Mouse (Mus musculus) forebrain, embryonic 12.5 days (tissue): ENCODE measurements around the gene Tec. TPM values are rescaled to one million over a fixed set of nuclear protein-coding genes. Genes with fewer than 3 reads are reported as not detected.
A peak's percentile ranks its signal among the peaks of the same experiment; 100 is the strongest.

Experiments used
- ATAC-seq: fragments of 200-750 bp; cut with Nextera tagmentation; 2 replicates; pipeline ENCODE4 v1.8.0; 2017; ENCODE audit warnings: moderate TSS enrichment; ENCODE audit not compliant: low FRiP score
- H3K27ac ChIP-seq: fragments of 300-500 bp; sonication (generic); 2 replicates; pipeline ENCODE4 v1.5.1; 2016; ENCODE audit warnings: mild to moderate bottlenecking
- H3K27me3 ChIP-seq: fragments of 300-500 bp; sonication (generic); 2 replicates; pipeline ENCODE4 v1.6.1; 2016; ENCODE audit warnings: mild to moderate bottlenecking
- H3K36me3 ChIP-seq: fragments of 300-500 bp; sonication (generic); replicated peaks from 2 replicates; pipeline ENCODE4 v1.6.1; 2016; ENCODE audit warnings: mild to moderate bottlenecking
- H3K4me1 ChIP-seq: fragments of 300-500 bp; sonication (generic); 2 replicates; pipeline ENCODE4 v1.6.1; 2016
- H3K4me2 ChIP-seq: fragments of 300-500 bp; sonication (generic); 2 replicates; pipeline ENCODE4 v1.6.1; 2016; ENCODE audit warnings: mild to moderate bottlenecking, moderate library complexity
- H3K4me3 ChIP-seq: fragments of 300-500 bp; sonication (generic); replicated peaks from 2 replicates; pipeline ENCODE4 v1.5.1; 2016; ENCODE audit warnings: mild to moderate bottlenecking
- H3K9ac ChIP-seq: fragments of 300-500 bp; sonication (generic); 2 replicates; pipeline ENCODE4 v1.6.1; 2016; ENCODE audit warnings: mild to moderate bottlenecking
- H3K9me3 ChIP-seq: fragments of 300-500 bp; sonication (generic); 2 replicates; pipeline ENCODE4 v1.6.1; 2016
- WGBS: fragments of 180-500 bp; shearing (Covaris S2); methylation state at CpG from one replicate; pipeline ENCODE4 v1.1.7; 2016; 5-methylcytosine and 5-hydroxymethylcytosine counted together
- polyA plus RNA-seq: library from polyadenylated mRNA; unstranded; fragments of >200 nt; fragmentation: Nextera tagmentation; extraction: Ambion mirVana; gene quantifications from 2 replicates; pipeline ENCODE4 v1.2.1, GENCODE M21; 2016

The Tec gene
- polyA plus RNA-seq, 1 experiment from 2014 or later: 3.4 TPM

- H3K9me3 ChIP-seq: no peaks in the 10 kb centered on the region
- H3K36me3 ChIP-seq: no peaks in the 10 kb centered on the region
- no peaks in the 10 kb centered on the region for H3K4me1 ChIP-seq
- no peak overlapping the region for H3K9ac ChIP-seq
- no peak for ATAC-seq
- no peak overlapping the region for H3K4me2 ChIP-seq
- WGBS: 86% methylated on average over 19 of the region's 19 CpGs
- H3K4me3 ChIP-seq: no peak overlapping the region
- 0 out of 2 replicates have a peak, but pooled peaks cover 2% of the 10 kb centered on the region for H3K27me3 ChIP-seq
- no peak overlapping the region for H3K27ac ChIP-seq
These were observed 18.4 kb upstream of the Tec start for GRCm38 (mm10) chr5:72886458-72887222.

DNA sequence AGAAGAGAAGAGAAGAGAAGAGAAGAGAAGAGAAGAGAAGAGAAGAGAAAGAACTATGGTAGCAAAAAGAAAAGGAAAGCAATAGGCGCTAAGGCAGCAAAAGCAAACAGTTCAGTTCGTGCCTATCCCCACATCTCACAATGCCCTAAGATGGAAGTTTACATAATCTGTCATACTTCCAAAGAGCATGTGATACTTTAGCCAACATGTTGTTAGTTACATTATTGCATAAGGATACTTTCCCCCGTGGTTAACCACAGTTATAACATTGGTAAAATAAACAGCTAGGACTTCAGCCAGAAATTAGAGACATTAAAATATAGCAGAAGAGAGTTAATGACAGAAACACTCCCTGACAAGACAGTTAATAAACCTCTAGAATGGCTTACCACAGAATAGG is 15.4 kb upstream of the Tec start:
- 92% methylated on average over 3 of the region's 3 CpGs for WGBS
- no peaks in the 10 kb centered on the region for H3K4me1 ChIP-seq
- no peak overlapping the region for H3K9ac ChIP-seq
- no peak overlapping the region for H3K4me2 ChIP-seq
- ATAC-seq: no peak
- H3K27ac ChIP-seq: no peak overlapping the region
- H3K36me3 ChIP-seq: no peaks in the 10 kb centered on the region
- no peaks in the 10 kb centered on the region for H3K9me3 ChIP-seq
- 0 out of 2 replicates have a peak, but pooled peaks cover 2% of the 10 kb centered on the region for H3K27me3 ChIP-seq
- no peak overlapping the region for H3K4me3 ChIP-seq

DNA sequence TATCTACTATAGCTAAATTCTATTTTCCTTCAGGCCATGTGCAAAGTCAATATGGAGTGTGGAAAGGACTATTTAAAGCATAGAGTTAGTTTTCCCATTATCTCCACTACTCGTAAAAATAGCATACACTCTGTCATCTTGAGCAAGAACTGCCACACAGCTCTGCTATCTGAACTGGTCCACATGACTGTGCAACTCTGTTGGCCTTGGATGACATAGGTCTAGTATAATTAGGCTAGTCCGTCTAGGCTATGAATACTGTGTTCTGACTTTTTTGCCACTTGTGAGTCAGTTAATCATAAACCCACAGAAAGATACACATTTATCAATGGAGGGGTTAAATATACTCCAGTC is 14.1 kb upstream of the Tec start:
- no peak overlapping the region for H3K9ac ChIP-seq
- no peaks in the 10 kb centered on the region for H3K36me3 ChIP-seq
- no peak for ATAC-seq
- H3K4me2 ChIP-seq: no peak overlapping the region
- no peaks in the 10 kb centered on the region for H3K27me3 ChIP-seq
- no peaks in the 10 kb centered on the region for H3K9me3 ChIP-seq
- H3K4me3 ChIP-seq: no peak overlapping the region
- no peak overlapping the region for H3K27ac ChIP-seq
- 79% methylated on average over 2 of the region's 2 CpGs for WGBS
- H3K4me1 ChIP-seq: no peaks in the 10 kb centered on the region

DNA sequence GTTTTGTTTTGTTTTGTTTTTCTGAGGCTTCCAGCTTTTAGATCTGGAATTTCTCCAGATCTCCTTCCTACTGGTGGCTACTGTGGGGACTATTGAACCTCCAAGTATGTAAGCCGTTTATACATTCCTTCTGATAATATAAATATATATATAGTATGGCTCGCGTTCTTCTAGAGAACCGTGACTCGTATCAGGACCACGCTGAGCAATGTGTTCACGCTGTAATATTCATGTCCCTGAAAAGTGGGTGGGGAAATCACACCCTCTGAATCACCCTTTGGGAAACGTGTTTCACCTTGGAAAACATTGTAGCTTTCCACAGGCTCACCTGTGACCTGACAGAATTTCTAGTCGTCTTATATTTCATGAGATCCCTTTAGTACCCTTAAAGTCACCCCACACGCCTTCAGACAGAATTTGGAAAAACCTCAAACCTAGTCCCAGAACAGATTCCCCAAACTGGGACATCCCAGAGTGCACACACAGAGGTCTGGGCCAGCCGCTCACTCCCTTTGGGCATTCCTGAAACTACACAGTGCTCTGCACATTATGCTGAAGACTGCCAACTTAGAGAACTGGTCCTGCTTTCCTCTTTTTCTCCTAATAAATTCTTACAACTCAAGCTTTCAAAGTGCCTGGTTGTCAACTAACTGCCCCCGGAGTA is 13.6 kb upstream of the Tec start:
- H3K36me3 ChIP-seq: no peaks in the 10 kb centered on the region
- no peak for ATAC-seq
- WGBS: 91% methylated on average over 12 of the region's 12 CpGs
- H3K27ac ChIP-seq: no peak overlapping the region
- no peaks in the 10 kb centered on the region for H3K27me3 ChIP-seq
- H3K4me2 ChIP-seq: no peak overlapping the region
- no peak overlapping the region for H3K4me3 ChIP-seq
- no peaks in the 10 kb centered on the region for H3K9me3 ChIP-seq
- H3K9ac ChIP-seq: no peak overlapping the region
- H3K4me1 ChIP-seq: no peaks in the 10 kb centered on the region

GRCm38 (mm10) chr5:72879736-72880135 is 11.5 kb upstream of the Tec start:
- Histone ChIP-seq H3K4me1 (peaks cover 9% of the 10 kb centered on the region; the same call in 1 of the 2 replicates), H3K4me3 (no peak overlapping the region), H3K36me3 (no peaks in the 10 kb centered on the region), H3K4me2 (no peak overlapping the region), H3K27me3 (peaks cover 10% of the 10 kb centered on the region), H3K9me3 (no peaks in the 10 kb centered on the region), H3K27ac (no peak overlapping the region), H3K9ac (no peak overlapping the region)
- no peak for ATAC-seq
- 37% methylated on average over 5 of the region's 5 CpGs for WGBS

DNA sequence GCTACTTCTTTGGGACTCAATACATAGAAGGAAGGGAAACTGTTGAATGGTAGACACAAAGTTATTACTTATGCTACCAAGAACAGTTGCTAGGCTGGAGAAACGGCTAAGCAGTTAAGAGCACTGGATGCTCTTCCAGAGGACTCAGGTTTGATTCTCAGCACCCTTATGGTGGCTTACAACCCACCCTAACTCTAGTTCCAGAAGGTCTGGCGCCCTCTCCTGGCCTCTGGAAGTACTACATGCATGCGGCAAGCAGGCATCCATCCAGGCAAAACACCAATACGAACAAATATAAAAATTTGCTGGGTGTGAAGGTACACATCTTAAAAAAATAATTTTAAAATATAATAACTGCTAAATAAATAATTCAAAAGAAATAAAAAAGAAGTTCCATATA is 2.8 kb upstream of the Tec start:
- 78% methylated on average over 4 of the region's 4 CpGs for WGBS
- H3K9ac ChIP-seq: no peak overlapping the region
- no peak overlapping the region for H3K4me2 ChIP-seq
- peaks cover 44% of the 10 kb centered on the region for H3K27me3 ChIP-seq
- no peak overlapping the region for H3K27ac ChIP-seq
- ATAC-seq: no peak
- H3K9me3 ChIP-seq: no peaks in the 10 kb centered on the region
- no peaks in the 10 kb centered on the region for H3K36me3 ChIP-seq
- H3K4me1 ChIP-seq: peaks cover 15% of the 10 kb centered on the region
- no peak overlapping the region for H3K4me3 ChIP-seq

DNA sequence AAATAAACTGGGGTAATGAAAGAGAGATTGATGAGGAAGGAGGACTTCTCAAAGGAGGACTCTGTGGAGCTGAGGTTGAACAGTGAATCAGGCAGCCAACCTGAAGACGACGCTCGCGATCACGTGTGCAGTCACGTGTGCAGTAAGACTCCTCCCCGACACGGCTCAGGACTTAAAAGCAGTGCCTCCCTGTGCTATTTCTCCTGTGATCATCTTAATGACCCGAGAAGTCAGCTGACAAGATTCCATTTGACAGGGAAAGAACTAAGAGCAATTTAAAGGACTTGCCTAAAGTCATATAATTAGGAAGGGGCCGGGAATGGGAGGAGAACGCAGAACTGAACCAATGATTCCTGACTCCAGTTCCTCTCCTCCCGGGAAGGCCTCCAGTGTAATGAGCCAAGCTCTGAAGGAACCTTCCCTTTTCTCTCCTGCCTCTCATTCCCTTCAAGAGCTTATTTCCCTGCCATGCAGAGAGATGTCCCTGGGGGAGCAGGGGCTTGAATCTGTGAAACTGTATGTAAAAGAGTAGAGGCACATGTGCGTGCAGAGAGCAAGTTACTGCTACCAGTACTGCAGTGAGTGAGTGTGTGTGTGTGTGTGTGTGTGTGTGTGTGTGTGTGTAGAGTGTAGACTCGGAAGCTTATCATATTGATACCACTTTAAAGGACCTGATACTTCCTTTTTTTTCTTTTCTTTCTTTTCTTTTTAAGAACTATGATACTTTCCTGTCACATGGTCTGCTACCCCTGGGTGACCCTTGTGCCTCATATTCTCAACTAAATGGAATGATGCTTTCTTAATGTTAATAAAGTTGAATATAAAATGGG is 1.7 kb upstream of the Tec start:
- H3K9me3 ChIP-seq: no peaks in the 10 kb centered on the region
- no peak overlapping the region for H3K9ac ChIP-seq
- no peak overlapping the region for H3K4me2 ChIP-seq
- no peak overlapping the region for H3K27ac ChIP-seq
- 86% methylated on average over 14 of the region's 14 CpGs for WGBS
- H3K4me3 ChIP-seq: no peak overlapping the region
- H3K27me3 ChIP-seq: peaks cover 36% of the 10 kb centered on the region
- no peaks in the 10 kb centered on the region for H3K36me3 ChIP-seq
- peaks cover 10% of the 10 kb centered on the region for H3K4me1 ChIP-seq
- no peak for ATAC-seq

DNA sequence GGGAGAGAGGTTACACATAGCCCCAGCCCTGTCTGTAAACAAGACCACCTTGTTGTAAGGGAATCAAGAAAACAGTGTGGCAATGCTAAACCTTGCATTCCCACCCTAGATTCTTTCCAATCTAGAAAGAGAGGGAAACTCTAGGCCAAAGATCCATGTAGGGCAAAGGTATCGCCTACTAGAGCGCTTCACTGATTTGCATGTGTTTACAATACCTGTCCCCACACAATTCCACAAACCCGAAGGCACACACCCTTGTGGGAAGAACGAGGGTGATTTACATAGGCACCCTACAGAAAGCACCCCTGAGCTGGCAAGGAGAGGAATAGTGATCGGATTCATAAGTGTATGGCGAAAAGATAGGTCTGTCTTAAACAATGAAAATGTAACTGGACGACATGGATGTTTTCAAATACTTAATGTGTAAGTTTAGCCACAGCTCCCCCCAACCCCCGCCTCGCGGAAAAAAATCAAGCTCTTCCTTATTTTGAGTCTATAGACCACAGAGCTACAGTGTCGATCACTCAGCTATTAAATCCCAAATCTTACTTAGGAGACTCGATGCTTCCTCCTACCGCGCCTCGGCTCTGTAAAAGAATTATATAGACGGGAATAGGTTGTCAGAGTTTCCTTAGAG is 1.1 kb downstream of the Tec start:
- Histone ChIP-seq H3K4me3 (no peak overlapping the region), H3K9ac (no peak overlapping the region), H3K27me3 (peaks cover 36% of the 10 kb centered on the region), H3K36me3 (no peaks in the 10 kb centered on the region), H3K4me1 (peaks cover 10% of the 10 kb centered on the region), H3K9me3 (no peaks in the 10 kb centered on the region), H3K4me2 (0 out of 2 replicates have a peak overlapping the region, but pooled peaks have one; percentile 87), H3K27ac (no peak overlapping the region)
- 27% methylated on average over 16 of the region's 16 CpGs for WGBS
- no peak for ATAC-seq

- 68% methylated on average over 6 of the region's 6 CpGs for WGBS
- Histone ChIP-seq H3K4me2 (no peak overlapping the region), H3K4me3 (no peak overlapping the region), H3K9me3 (no peaks in the 10 kb centered on the region), H3K4me1 (peaks cover 10% of the 10 kb centered on the region), H3K27ac (no peak overlapping the region), H3K36me3 (no peaks in the 10 kb centered on the region), H3K27me3 (peaks cover 36% of the 10 kb centered on the region), H3K9ac (no peak overlapping the region)
- no peak for ATAC-seq
These were observed 1.9 kb downstream of the Tec start for GRCm38 (mm10) chr5:72866260-72866905.

DNA sequence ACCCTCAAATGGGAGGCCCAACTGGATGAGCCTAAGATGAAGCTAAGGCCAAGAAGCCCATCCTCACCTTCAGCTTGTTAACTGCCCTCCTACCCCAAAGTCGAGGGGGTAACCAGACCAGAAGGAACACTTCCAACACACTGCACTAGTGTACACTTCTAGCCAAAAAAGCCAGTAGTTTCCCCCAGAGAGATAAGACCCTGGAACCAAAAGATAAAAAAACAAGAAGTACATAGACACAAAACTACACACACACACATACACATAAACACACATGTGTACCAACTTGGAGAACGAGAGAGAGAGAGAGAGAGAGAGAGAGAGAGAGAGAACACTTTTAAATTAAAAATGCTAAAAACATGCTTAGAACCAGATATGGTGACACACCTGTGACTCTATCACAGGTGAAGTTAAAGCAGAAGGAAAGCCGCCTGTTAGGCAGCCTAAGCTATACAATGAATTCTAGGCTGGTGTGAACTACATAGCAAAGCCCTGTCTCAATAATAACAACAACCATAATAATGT is 3.6 kb downstream of the Tec start:
- no peaks in the 10 kb centered on the region for H3K9me3 ChIP-seq
- H3K4me3 ChIP-seq: no peak overlapping the region
- H3K27me3 ChIP-seq: peaks cover 32% of the 10 kb centered on the region
- 80% methylated on average over 3 of the region's 3 CpGs for WGBS
- H3K4me2 ChIP-seq: no peak overlapping the region
- H3K36me3 ChIP-seq: no peaks in the 10 kb centered on the region
- no peak overlapping the region for H3K27ac ChIP-seq
- peaks cover 10% of the 10 kb centered on the region for H3K4me1 ChIP-seq
- no peak for ATAC-seq
- H3K9ac ChIP-seq: no peak overlapping the region

- Histone ChIP-seq H3K4me2 (no peak overlapping the region), H3K4me1 (peaks cover 6% of the 10 kb centered on the region; the same call in 1 of the 2 replicates)
These were observed 5.1 kb downstream of the Tec start for GRCm38 (mm10) chr5:72863166-72863565.

More at GRCm38 (mm10) chr5:72863166-72863565, 5.1 kb downstream of the Tec start:
- H3K9ac ChIP-seq: no peak overlapping the region
- H3K36me3 ChIP-seq: no peaks in the 10 kb centered on the region
- H3K27ac ChIP-seq: no peak overlapping the region
- 94% methylated on average over 9 of the region's 9 CpGs for WGBS
- no peaks in the 10 kb centered on the region for H3K9me3 ChIP-seq
- peaks cover 20% of the 10 kb centered on the region for H3K27me3 ChIP-seq
- ATAC-seq: no peak
- H3K4me3 ChIP-seq: no peak overlapping the region
